9 mouse cellular contexts compared by ENCODE assay signal in the genomic region with DNA sequence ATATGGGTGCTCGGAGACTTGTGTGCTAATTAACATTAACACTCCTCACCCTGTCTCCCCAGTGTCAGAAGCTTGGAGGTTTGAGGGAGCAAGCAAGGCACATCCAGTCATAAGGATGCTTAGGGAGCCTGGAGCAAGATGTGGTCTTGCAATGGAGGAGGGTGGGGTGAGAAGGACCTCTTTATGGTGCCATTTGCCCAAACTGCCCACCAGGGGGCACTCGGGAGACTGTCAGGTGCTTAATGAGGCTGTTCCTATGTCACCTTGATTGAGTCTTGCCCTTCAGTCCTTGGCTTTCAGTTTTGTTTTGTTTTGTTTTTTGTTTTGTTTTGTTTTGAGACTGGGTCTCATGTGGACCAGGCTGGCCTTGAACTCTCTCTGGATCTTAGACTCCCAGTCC.
A peak's percentile ranks its signal among the peaks of the same experiment; 100 is the strongest.
DNase-seq lines count a peak whose midpoint lies in the region; ATAC-seq lines count a peak whose summit lies in the region.
"Had no signal": no experiment of that assay in that cellular context is flagged by ENCODE, and none has a peak within 500 bp of the region (broad histone marks: within the 10 kb centered on the region; RNA-seq: fewer than 3 reads in every experiment).

No protein-coding gene starts in this region.

- H3K9me3 ChIP-seq in forebrain, embryonic 14.5 days (replicated peaks; ENCODE audit: control insufficient read depth, low read length): no peaks in the 10 kb centered on the region
- H3K9me3 ChIP-seq in forebrain, embryonic 12.5 days: no peaks in the 10 kb centered on the region
- no peaks in the 10 kb centered on the region for H3K9me3 ChIP-seq in midbrain, embryonic 14.5 days (ENCODE audit: control insufficient read depth, low read length)
- no peaks in the 10 kb centered on the region for H3K9me3 ChIP-seq in midbrain, embryonic 13.5 days
- H3K9me3 ChIP-seq: limb, embryonic 12.5 days had no signal

- ATAC-seq in forebrain, embryonic 14.5 days: no peak
- ATAC-seq in forebrain, embryonic 12.5 days (ENCODE audit: low FRiP score): no peak
- no peak for ATAC-seq in midbrain, embryonic 14.5 days (ENCODE audit: low FRiP score, low TSS enrichment)
- no peak for ATAC-seq in midbrain, embryonic 13.5 days

- H3K4me2 ChIP-seq in forebrain, embryonic 14.5 days (ENCODE audit: low read length): no peak overlapping the region
- no peak overlapping the region for H3K4me2 ChIP-seq in forebrain, embryonic 12.5 days
- H3K4me2 ChIP-seq in midbrain, embryonic 14.5 days (ENCODE audit: low read length): no peak overlapping the region
- no peak overlapping the region for H3K4me2 ChIP-seq in midbrain, embryonic 13.5 days (replicated peaks)
- H3K4me2 ChIP-seq: limb, embryonic 12.5 days had no signal

- H3K27ac ChIP-seq in forebrain, embryonic 14.5 days (ENCODE audit: low read depth, low read length): no peak overlapping the region
- no peak overlapping the region for H3K27ac ChIP-seq in forebrain, embryonic 12.5 days
- no peak overlapping the region for H3K27ac ChIP-seq in midbrain, embryonic 14.5 days (replicated peaks; ENCODE audit: low read depth, low read length)
- no peak overlapping the region for H3K27ac ChIP-seq in midbrain, embryonic 13.5 days
- H3K27ac ChIP-seq: limb, embryonic 12.5 days had no signal

- H3K4me3 ChIP-seq in forebrain, embryonic 14.5 days (ENCODE audit: low read depth, low read length): no peak overlapping the region
- H3K4me3 ChIP-seq in forebrain, embryonic 12.5 days (replicated peaks): no peak overlapping the region
- H3K4me3 ChIP-seq in midbrain, embryonic 14.5 days (replicated peaks; ENCODE audit: low read depth, low read length): no peak overlapping the region
- no peak overlapping the region for H3K4me3 ChIP-seq in midbrain, embryonic 13.5 days (replicated peaks)
- H3K4me3 ChIP-seq: limb, embryonic 12.5 days had no signal

- H3K36me3 ChIP-seq in forebrain, embryonic 14.5 days (ENCODE audit: control insufficient read depth, insufficient read depth, low read length): no peaks in the 10 kb centered on the region
- H3K36me3 ChIP-seq in forebrain, embryonic 12.5 days (replicated peaks): no peaks in the 10 kb centered on the region
- no peaks in the 10 kb centered on the region for H3K36me3 ChIP-seq in midbrain, embryonic 14.5 days (ENCODE audit: control insufficient read depth, insufficient read depth, low read length)
- no peaks in the 10 kb centered on the region for H3K36me3 ChIP-seq in midbrain, embryonic 13.5 days
- H3K36me3 ChIP-seq: limb, embryonic 12.5 days had no signal

- intact Hi-C loops in heart, postnatal 36 days (cut with DNase I): loop anchor here (10.0 kb wide), 1 partner anchor 430 kb away; no protein-coding TSS in a partner anchor

- no peaks in the 10 kb centered on the region for H3K27me3 ChIP-seq in forebrain, embryonic 14.5 days (replicated peaks; ENCODE audit: control insufficient read depth, insufficient read depth, low read length)
- peaks cover 9% of the 10 kb centered on the region; the same call in 1 of the 2 replicates for H3K27me3 ChIP-seq in forebrain, embryonic 12.5 days
- no peaks in the 10 kb centered on the region for H3K27me3 ChIP-seq in midbrain, embryonic 14.5 days (ENCODE audit: control insufficient read depth, insufficient read depth, low read length)
- H3K27me3 ChIP-seq in midbrain, embryonic 13.5 days: peaks cover 8% of the 10 kb centered on the region
- H3K27me3 ChIP-seq: limb, embryonic 12.5 days had no signal

- DNase-seq in forebrain, embryonic 14.5 days (ENCODE audit: low spot score): peak; percentile 50
- peak; percentile 65 for DNase-seq in midbrain, embryonic 14.5 days
- DNase-seq in c-Kit-negative CD71-positive TER-119-positive erythroid progenitor cells, embryonic 14.5 days (ENCODE audit: low read depth, low spot score): peak; percentile 12
- peak; percentile 45 to 51 for DNase-seq in heart, postnatal 36 days
- peak; percentile 64 for DNase-seq in mesoderm, embryonic 11.5 days (ENCODE audit: low read depth, low spot score)
- DNase-seq in thymus, postnatal 36 days: peak; percentile 83

- H3K4me1 ChIP-seq in forebrain, embryonic 14.5 days (ENCODE audit: control insufficient read depth, insufficient read depth, low read length): no peaks in the 10 kb centered on the region
- no peaks in the 10 kb centered on the region for H3K4me1 ChIP-seq in forebrain, embryonic 12.5 days
- H3K4me1 ChIP-seq in midbrain, embryonic 14.5 days (ENCODE audit: control insufficient read depth, insufficient read depth, low read length): no peaks in the 10 kb centered on the region
- H3K4me1 ChIP-seq in midbrain, embryonic 13.5 days (replicated peaks): 0 out of 2 replicates have a peak, but pooled peaks cover 8% of the 10 kb centered on the region

- WGBS in forebrain, embryonic 14.5 days: 33% methylated on average over 2 of the region's 2 CpGs
- WGBS in forebrain, embryonic 12.5 days: 43% methylated on average over 2 of the region's 2 CpGs
- 52% methylated on average over 2 of the region's 2 CpGs for WGBS in midbrain, embryonic 14.5 days
- 47% methylated on average over 2 of the region's 2 CpGs for WGBS in midbrain, embryonic 13.5 days

- H3K9ac ChIP-seq in forebrain, embryonic 14.5 days (ENCODE audit: low read length): no peak overlapping the region
- no peak overlapping the region for H3K9ac ChIP-seq in forebrain, embryonic 12.5 days
- H3K9ac ChIP-seq in midbrain, embryonic 14.5 days (replicated peaks; ENCODE audit: low read length): no peak overlapping the region
- no peak overlapping the region for H3K9ac ChIP-seq in midbrain, embryonic 13.5 days (replicated peaks)
- H3K9ac ChIP-seq: limb, embryonic 12.5 days had no signal

Comparison
In these comparisons a context has a peak if more than half of its experiments do, and no peak if none do; other contexts are left out.
1. DNase-seq: peak in every context shown above with its lines; median percentile 83 in thymus, postnatal 36 days; 65 in midbrain, embryonic 14.5 days; 64 in mesoderm, embryonic 11.5 days; 50 in forebrain, embryonic 14.5 days; 48 in heart, postnatal 36 days; 12 in c-Kit-negative CD71-positive TER-119-positive erythroid progenitor cells, embryonic 14.5 days.